Comparison of ENCODE assay signal across 9 mouse cellular contexts in the genomic region with DNA sequence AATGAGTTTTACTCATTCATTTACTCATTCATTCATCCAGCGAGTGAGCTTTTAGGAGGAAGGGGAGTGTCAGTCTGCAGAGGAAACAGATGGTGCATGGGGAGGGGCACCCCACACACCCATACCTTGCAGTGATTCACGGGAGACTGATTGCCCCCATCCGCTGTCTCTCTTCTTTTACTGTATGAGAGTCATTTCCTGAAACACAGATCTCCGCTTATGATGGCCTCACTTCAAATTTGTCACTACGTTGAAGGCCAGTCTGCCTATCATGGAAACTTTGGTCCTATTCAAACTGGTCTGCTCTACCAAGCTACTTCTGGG.
A peak's percentile ranks its signal among the peaks of the same experiment; 100 is the strongest.
DNase-seq lines count a peak whose midpoint lies in the region; ATAC-seq lines count a peak whose summit lies in the region.
"Had no signal": no experiment of that assay in that cellular context is flagged by ENCODE, and none has a peak within 500 bp of the region (broad histone marks: within the 10 kb centered on the region; RNA-seq: fewer than 3 reads in every experiment).

No protein-coding gene starts in this region.

- no peak overlapping the region for H3K4me3 ChIP-seq in intestine, embryonic 15.5 days (replicated peaks)
- no peak overlapping the region for H3K4me3 ChIP-seq in intestine, embryonic 16.5 days (ENCODE audit: low read length)
- H3K4me3 ChIP-seq: myocyte had no signal

- no peak overlapping the region for H3K27ac ChIP-seq in intestine, embryonic 15.5 days
- no peak overlapping the region for H3K27ac ChIP-seq in intestine, embryonic 16.5 days (ENCODE audit: low read length)
- H3K27ac ChIP-seq: hindbrain, embryonic 15.5 days had no signal

- no peak overlapping the region for H3K9ac ChIP-seq in intestine, embryonic 15.5 days
- no peak overlapping the region for H3K9ac ChIP-seq in intestine, embryonic 16.5 days (ENCODE audit: low read depth, low read length)
- H3K9ac ChIP-seq: hindbrain, embryonic 15.5 days had no signal

- no peak overlapping the region for H3K4me2 ChIP-seq in intestine, embryonic 15.5 days (replicated peaks)
- no peak overlapping the region for H3K4me2 ChIP-seq in intestine, embryonic 16.5 days (ENCODE audit: low read depth, low read length)

- H3K9me3 ChIP-seq in intestine, embryonic 15.5 days, result no peaks in the 10 kb centered on the region
- no peaks in the 10 kb centered on the region for H3K9me3 ChIP-seq in intestine, embryonic 16.5 days (ENCODE audit: control insufficient read depth, low read length)
- H3K9me3 ChIP-seq: hindbrain, embryonic 15.5 days had no signal

- H3K4me1 ChIP-seq in intestine, embryonic 15.5 days (replicated peaks), result no peaks in the 10 kb centered on the region; the same call in 1 of the 2 replicates
- peaks cover 5% of the 10 kb centered on the region; the same call in 1 of the 2 replicates for H3K4me1 ChIP-seq in intestine, embryonic 16.5 days (ENCODE audit: control insufficient read depth, insufficient read depth, low read length)

- intact Hi-C loops in heart, postnatal 10 days (cut with DNase I), result no loop called here

- 45% methylated on average over 5 of the region's 5 CpGs for WGBS in intestine, embryonic 15.5 days
- 44% methylated on average over 5 of the region's 5 CpGs for WGBS in intestine, embryonic 16.5 days

- DNase-seq in thymus, postnatal 0 days (ENCODE audit: low spot score), result peak; percentile 59
- no peak for DNase-seq in right cerebral cortex, adult 18-20 months
- DNase-seq in heart, postnatal 10 days, result no peak

- no peaks in the 10 kb centered on the region for H3K27me3 ChIP-seq in intestine, embryonic 15.5 days (replicated peaks)
- no peaks in the 10 kb centered on the region for H3K27me3 ChIP-seq in intestine, embryonic 16.5 days (replicated peaks; ENCODE audit: control insufficient read depth, insufficient read depth, low read length)
- H3K27me3 ChIP-seq: hindbrain, embryonic 15.5 days had no signal

- no peaks in the 10 kb centered on the region for H3K36me3 ChIP-seq in intestine, embryonic 15.5 days
- no peaks in the 10 kb centered on the region for H3K36me3 ChIP-seq in intestine, embryonic 16.5 days (ENCODE audit: control insufficient read depth, insufficient read depth, low read length)
- H3K36me3 ChIP-seq: hindbrain, embryonic 15.5 days had no signal

- ATAC-seq in intestine, embryonic 15.5 days, result peak; percentile 45; the same call in 1 of the 2 replicates
- ATAC-seq in intestine, embryonic 16.5 days, result no peak; the same call in 1 of the 2 replicates
- ATAC-seq in CD4-positive, CD25-positive, alpha-beta regulatory T cell, adult 4 months, result peak; percentile 57
- ATAC-seq in granulocyte monocyte progenitor cell, adult 5-6 weeks (replicated peaks; ENCODE audit: poor library complexity, severe bottlenecking), result peak; percentile 62
